Mouse (Mus musculus) intestine, postnatal 0 days (tissue): Measurements from ENCODE around the gene Cacna2d2. TPM values are rescaled to one million over a fixed set of nuclear protein-coding genes. Genes with fewer than 3 reads are reported as not detected.
A peak's percentile ranks its signal among the peaks of the same experiment; 100 is the strongest.

ENCODE experiments used
- ATAC-seq: fragments of 200-750 bp; cut with Nextera tagmentation; 2 replicates; pipeline ENCODE4 v1.8.0; 2017; ENCODE audit warnings: mild to moderate bottlenecking, moderate TSS enrichment, moderate library complexity
- H3K27ac ChIP-seq: fragments of 300-500 bp; sonication (generic); 2 replicates; pipeline ENCODE4 v1.5.1; 2014; ENCODE audit warnings: mild to moderate bottlenecking, low read depth, low read length, moderate library complexity
- H3K27me3 ChIP-seq: fragments of 300-500 bp; sonication (generic); replicated peaks from 2 replicates; pipeline ENCODE4 v1.6.1; 2014; ENCODE audit warnings: low read length, mixed read lengths; ENCODE audit not compliant: control insufficient read depth, insufficient read depth
- H3K36me3 ChIP-seq: fragments of 300-500 bp; sonication (generic); 2 replicates; pipeline ENCODE4 v1.6.1; 2014; ENCODE audit warnings: mild to moderate bottlenecking, moderate library complexity; ENCODE audit not compliant: control insufficient read depth, insufficient read depth
- H3K4me1 ChIP-seq: fragments of 300-500 bp; sonication (generic); replicated peaks from 2 replicates; pipeline ENCODE4 v1.6.1; 2014; ENCODE audit warnings: antibody characterized with exemption, low read length, mixed read lengths; ENCODE audit not compliant: control insufficient read depth, insufficient read depth
- H3K4me2 ChIP-seq: fragments of 300-500 bp; sonication (generic); replicated peaks from 2 replicates; pipeline ENCODE4 v1.6.1; 2014; ENCODE audit warnings: low read depth, mild to moderate bottlenecking, moderate library complexity
- H3K4me3 ChIP-seq: fragments of 300-500 bp; sonication (generic); 2 replicates; pipeline ENCODE4 v1.5.1; 2014; ENCODE audit warnings: low read depth, low read length
- H3K9ac ChIP-seq: fragments of 300-500 bp; sonication (generic); 2 replicates; pipeline ENCODE4 v1.6.1; 2014; ENCODE audit warnings: mild to moderate bottlenecking, low read depth, low read length
- H3K9me3 ChIP-seq: fragments of 300-500 bp; sonication (generic); 2 replicates; pipeline ENCODE4 v1.6.1; 2016; ENCODE audit warnings: mixed run types; ENCODE audit not compliant: control insufficient read depth
- CTCF ChIP-seq: sonication (generic); IDR thresholded peaks from 2 replicates; pipeline ENCODE4 v1.5.1; 2016; ENCODE audit warnings: low read depth, mild to moderate bottlenecking, control low read depth, antibody characterized with exemption, moderate library complexity
- WGBS: fragments of 180-500 bp; shearing (Covaris S2); extraction: QIAGEN DNeasy Blood & Tissue Kit; methylation state at CpG from one replicate; pipeline ENCODE4 v1.1.7; 2014; 5-methylcytosine and 5-hydroxymethylcytosine counted together
- polyA plus RNA-seq: library from polyadenylated mRNA; unstranded; fragments of >200 nt; fragmentation: Nextera tagmentation; extraction: Ambion mirVana; gene quantifications from 2 replicates; pipeline ENCODE4 v1.2.1, GENCODE M21; 2015

Cacna2d2 gene
- polyA plus RNA-seq, 1 experiment from 2014 or later = 0.22 TPM

GRCm38 (mm10) chr9:107566041-107566709 is 166.8 kb downstream of the Cacna2d2 start:
- H3K9me3 ChIP-seq = no peaks in the 10 kb centered on the region
- H3K9ac ChIP-seq = no peak overlapping the region
- peaks cover 16% of the 10 kb centered on the region; the same call in 1 of the 2 replicates for H3K4me1 ChIP-seq
- H3K27me3 ChIP-seq = no peaks in the 10 kb centered on the region
- peak overlapping the region; percentile 81; the same call in 1 of the 2 replicates for H3K4me2 ChIP-seq
- 0 out of 2 replicates have a peak, but pooled peaks have one; percentile 11 for ATAC-seq
- peak overlapping the region; percentile 84 for H3K27ac ChIP-seq
- peaks cover 14% of the 10 kb centered on the region for H3K36me3 ChIP-seq
- WGBS = 38% methylated on average over 15 of the region's 15 CpGs
- no peak overlapping the region for H3K4me3 ChIP-seq
- peak; percentile 90 for TF ChIP-seq CTCF

- Histone ChIP-seq H3K4me2 (peak overlapping the region; percentile 81; the same call in 1 of the 2 replicates), H3K36me3 (peaks cover 14% of the 10 kb centered on the region), H3K27ac (peak overlapping the region; percentile 84), H3K4me1 (peaks cover 16% of the 10 kb centered on the region; the same call in 1 of the 2 replicates), H3K9me3 (no peaks in the 10 kb centered on the region), H3K4me3 (no peak overlapping the region), H3K9ac (0 out of 2 replicates have a peak overlapping the region, but pooled peaks have one; percentile 13), H3K27me3 (no peaks in the 10 kb centered on the region)
- peak; percentile 9; the same call in 1 of the 2 replicates for ATAC-seq
- 34% methylated on average over 3 of the region's 3 CpGs for WGBS
- peak; percentile 43; the same call in 1 of the 2 replicates for TF ChIP-seq CTCF
Observed at GRCm38 (mm10) chr9:107566855-107567254, 167.4 kb downstream of the Cacna2d2 start.

GRCm38 (mm10) chr9:107567702-107568319 is 168.4 kb downstream of the Cacna2d2 start, which contains the start of gene Hyal2:
Gene Hyal2, plus strand, starts transcription at chr9:107567945.
- H3K4me2 ChIP-seq = peak within 1 kb of the TSS; percentile 81
- no peaks in the 10 kb centered on the region for H3K27me3 ChIP-seq
- peaks cover 20% of the 10 kb centered on the region for H3K4me1 ChIP-seq
- H3K9me3 ChIP-seq = no peaks in the 10 kb centered on the region
- no peak for ATAC-seq
- peak within 1 kb of the TSS; percentile 84 for H3K27ac ChIP-seq
- H3K4me3 ChIP-seq = peak within 1 kb of the TSS; percentile 72
- peak within 1 kb of the TSS; percentile 72 for H3K9ac ChIP-seq
- 16% methylated on average over 18 of the region's 18 CpGs for WGBS
- H3K36me3 ChIP-seq = peaks cover 17% of the 10 kb centered on the region; the same call in 1 of the 2 replicates
- TF ChIP-seq CTCF = no peak

- ATAC-seq = peak; percentile 67
- H3K4me3 ChIP-seq = peak overlapping the region; percentile 72
- H3K27me3 ChIP-seq = no peaks in the 10 kb centered on the region
- H3K36me3 ChIP-seq = peaks cover 22% of the 10 kb centered on the region; the same call in 1 of the 2 replicates
- under 1% methylated on average over 41 of the region's 41 CpGs for WGBS
- peaks cover 20% of the 10 kb centered on the region for H3K4me1 ChIP-seq
- H3K27ac ChIP-seq = peak overlapping the region; percentile 84
- no peaks in the 10 kb centered on the region for H3K9me3 ChIP-seq
- H3K4me2 ChIP-seq = peak overlapping the region; percentile 81
- H3K9ac ChIP-seq = peak overlapping the region; percentile 72
- TF ChIP-seq CTCF = no peak
Observed at GRCm38 (mm10) chr9:107568331-107569261, 169.2 kb downstream of the Cacna2d2 start.

- TF ChIP-seq CTCF = no peak
Observed at GRCm38 (mm10) chr9:107569270-107569669, 169.9 kb downstream of the Cacna2d2 start.

More at GRCm38 (mm10) chr9:107569270-107569669, 169.9 kb downstream of the Cacna2d2 start:
- Histone ChIP-seq H3K9ac (peak overlapping the region; percentile 72), H3K4me3 (peak overlapping the region; percentile 72), H3K36me3 (peaks cover 24% of the 10 kb centered on the region; the same call in 1 of the 2 replicates), H3K9me3 (no peaks in the 10 kb centered on the region), H3K4me1 (peaks cover 15% of the 10 kb centered on the region), H3K4me2 (peak overlapping the region; percentile 81), H3K27ac (peak overlapping the region; percentile 84), H3K27me3 (no peaks in the 10 kb centered on the region)
- WGBS = 0% methylated on average over 23 of the region's 23 CpGs
- peak; percentile 3; the same call in 1 of the 2 replicates for ATAC-seq
